Mouse (Mus musculus): ENCODE data around the gene Hils1.

DNA sequence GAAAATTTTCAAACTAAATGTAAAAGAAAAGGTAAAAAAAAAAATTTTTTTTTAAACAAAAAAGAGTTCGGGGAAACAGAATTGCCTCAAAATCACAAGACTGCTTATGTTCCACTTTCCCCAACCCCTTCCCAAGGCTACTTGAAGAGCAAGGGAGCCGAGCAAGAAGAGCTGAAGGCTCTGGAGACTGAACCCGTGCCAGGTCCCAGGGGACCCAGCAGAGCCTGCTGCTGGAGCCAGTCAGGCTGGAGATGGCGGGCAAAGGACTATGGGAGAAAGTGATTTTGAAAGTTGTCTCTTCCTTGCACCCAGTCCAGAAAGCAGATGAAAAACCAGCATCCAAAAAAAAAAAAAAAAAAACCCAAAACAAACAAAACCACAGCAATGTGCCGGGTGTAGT, 18.4 kb downstream of the Hils1 start:
- TF ChIP-seq CTCF (IDR thresholded peaks at IDR 0.05; ENCODE audit: extremely low read depth, insufficient read length, insufficient replicate concordance, low read depth, low read length) (no peak), POLR2A (IDR thresholded peaks at IDR 0.05; ENCODE audit: low read depth, low read length) (no peak)

All from small intestine, adult 2 months (tissue).